Mouse (Mus musculus): ENCODE data around the gene Sv2a. TPM values are rescaled to one million over a fixed set of nuclear protein-coding genes. Genes with fewer than 3 reads are reported as not detected.
"Not testable (repeated sequence)": the region's sequence is repeated elsewhere in the genome, so short reads cannot be mapped to it uniquely, and the experiment has no call there.

Sv2a gene
- polyA plus RNA-seq, 1 experiment = 315 TPM

- no peak for DNase-seq (ENCODE audit: extremely low spot score in 1 of 2, low spot score in 1 of 2)
Measured at GRCm38 (mm10) chr3:96219191-96219641, 38.3 kb downstream of the Sv2a start.

- DNase-seq (ENCODE audit: extremely low spot score in 1 of 2, low spot score in 1 of 2) = peak; percentile 86 to 89
Measured at GRCm38 (mm10) chr3:96219661-96220130, 38.7 kb downstream of the Sv2a start, which contains the start of the genes Bola1 and Hist2h2ab. Gene Bola1, minus strand, starts transcription at chr3:96219709. Gene Hist2h2ab, plus strand, starts transcription at chr3:96219865.

GRCm38 (mm10) chr3:96220131-96220764 is 39.3 kb downstream of the Sv2a start:
- DNase-seq (ENCODE audit: extremely low spot score in 1 of 2, low spot score in 1 of 2) = not testable (repeated sequence)

DNA sequence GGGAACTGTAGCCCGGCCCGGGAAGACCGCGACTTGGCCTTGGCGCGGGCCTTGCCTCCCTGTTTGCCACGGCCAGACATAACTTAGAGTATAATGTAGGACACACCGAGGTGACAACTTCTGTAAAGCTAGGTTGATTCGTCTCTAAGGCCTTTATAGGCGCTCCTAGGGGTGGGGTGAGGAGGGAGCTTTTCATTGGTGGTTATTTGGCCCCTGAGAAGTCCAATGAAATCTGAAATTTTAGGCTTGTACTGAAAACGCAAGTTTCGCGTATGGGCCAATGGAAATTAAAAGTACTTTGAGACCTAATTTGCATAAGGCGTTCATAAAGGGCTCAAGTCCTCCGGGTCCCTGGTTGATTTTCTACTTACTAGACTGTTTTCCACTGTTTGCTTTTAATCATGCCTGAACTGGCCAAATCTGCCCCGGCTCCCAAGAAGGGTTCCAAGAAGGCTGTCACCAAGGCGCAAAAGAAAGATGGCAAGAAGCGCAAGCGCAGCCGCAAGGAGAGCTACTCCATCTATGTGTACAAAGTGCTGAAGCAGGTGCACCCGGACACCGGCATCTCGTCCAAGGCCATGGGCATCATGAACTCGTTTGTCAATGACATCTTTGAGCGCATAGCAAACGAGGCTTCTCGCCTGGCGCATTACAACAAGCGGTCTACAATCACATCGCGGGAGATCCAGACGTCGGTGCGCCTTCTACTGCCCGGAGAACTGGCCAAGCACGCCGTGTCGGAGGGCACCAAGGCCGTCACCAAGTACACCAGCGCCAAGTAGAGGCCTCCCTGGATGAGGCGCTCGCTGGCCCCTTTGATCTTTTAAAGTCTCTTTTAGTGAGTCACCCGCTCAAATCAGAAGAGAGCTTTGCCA is 40.1 kb downstream of the Sv2a start, which contains the start of the genes Hist2h2ac and Hist2h2be:
TSS of gene Hist2h2ac (minus strand) at position 116 of the 875 bp plus-strand sequence.
TSS of gene Hist2h2be (plus strand) at position 355 of the 875 bp plus-strand sequence.
- DNase-seq (ENCODE audit: extremely low spot score in 1 of 2, low spot score in 1 of 2) = peak; percentile 88 to 92

DNA sequence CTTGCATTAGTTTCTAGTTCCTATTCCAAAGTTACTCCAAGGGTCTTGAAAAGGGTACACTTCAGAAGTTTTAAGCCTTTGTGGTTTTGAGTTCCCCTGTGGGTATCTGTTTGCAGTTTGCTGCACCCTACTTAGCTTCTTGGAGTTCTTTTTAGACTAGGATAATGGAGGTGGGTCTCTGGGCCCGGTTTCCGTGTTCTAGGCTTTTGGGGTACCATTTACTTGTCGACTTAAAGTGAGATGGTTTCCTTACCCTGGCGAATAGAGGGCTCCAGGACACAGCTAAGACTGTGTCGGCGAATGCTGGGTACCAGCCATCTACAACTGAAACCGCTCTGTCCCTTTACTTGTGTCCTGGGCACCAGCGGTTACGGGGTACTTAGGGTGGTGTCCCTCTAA is 40.7 kb downstream of the Sv2a start:
- DNase-seq (ENCODE audit: extremely low spot score in 1 of 2, low spot score in 1 of 2) = no peak

DNA sequence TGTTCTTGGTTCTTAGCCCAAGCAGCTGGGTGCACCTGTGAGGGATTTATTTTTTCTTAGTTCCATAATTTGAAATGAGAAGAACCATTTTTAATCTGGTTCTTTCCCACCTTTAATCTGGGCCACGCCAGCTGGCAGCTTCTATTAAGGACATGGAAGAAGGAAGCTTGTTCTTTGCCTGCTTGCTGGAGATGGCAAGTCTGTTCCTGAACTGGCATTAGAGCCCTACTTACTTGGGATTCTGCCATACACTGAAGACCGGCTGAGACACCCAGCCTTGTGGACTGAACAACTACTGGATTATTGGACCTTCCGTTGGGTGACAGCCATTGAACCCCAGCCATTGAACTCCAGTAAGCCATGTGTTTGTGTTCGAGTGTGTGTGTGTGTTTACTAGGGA is 41.8 kb downstream of the Sv2a start:
- DNase-seq (ENCODE audit: extremely low spot score in 1 of 2, low spot score in 1 of 2) = no peak

DNA sequence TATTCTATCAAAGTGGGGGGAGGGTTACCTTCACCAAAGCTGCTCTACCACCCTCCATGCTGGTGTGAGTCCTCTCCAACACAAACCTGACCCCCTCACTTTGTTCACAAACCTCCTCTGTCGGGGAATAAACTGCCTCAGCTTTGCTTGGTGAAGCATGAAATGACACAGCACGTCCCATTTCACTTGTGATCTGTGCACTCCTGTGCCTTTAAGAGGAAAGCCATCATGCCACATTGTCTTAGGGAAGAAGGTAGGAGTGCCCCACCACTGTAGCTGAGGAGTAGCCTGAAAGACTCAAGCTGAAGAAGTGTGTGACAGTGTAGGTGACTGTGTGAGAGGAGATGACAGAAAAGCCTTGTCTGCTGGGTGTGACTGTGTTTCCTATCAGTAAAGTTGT is 44.5 kb downstream of the Sv2a start:
- no peak for DNase-seq (ENCODE audit: extremely low spot score in 1 of 2, low spot score in 1 of 2)

DNA sequence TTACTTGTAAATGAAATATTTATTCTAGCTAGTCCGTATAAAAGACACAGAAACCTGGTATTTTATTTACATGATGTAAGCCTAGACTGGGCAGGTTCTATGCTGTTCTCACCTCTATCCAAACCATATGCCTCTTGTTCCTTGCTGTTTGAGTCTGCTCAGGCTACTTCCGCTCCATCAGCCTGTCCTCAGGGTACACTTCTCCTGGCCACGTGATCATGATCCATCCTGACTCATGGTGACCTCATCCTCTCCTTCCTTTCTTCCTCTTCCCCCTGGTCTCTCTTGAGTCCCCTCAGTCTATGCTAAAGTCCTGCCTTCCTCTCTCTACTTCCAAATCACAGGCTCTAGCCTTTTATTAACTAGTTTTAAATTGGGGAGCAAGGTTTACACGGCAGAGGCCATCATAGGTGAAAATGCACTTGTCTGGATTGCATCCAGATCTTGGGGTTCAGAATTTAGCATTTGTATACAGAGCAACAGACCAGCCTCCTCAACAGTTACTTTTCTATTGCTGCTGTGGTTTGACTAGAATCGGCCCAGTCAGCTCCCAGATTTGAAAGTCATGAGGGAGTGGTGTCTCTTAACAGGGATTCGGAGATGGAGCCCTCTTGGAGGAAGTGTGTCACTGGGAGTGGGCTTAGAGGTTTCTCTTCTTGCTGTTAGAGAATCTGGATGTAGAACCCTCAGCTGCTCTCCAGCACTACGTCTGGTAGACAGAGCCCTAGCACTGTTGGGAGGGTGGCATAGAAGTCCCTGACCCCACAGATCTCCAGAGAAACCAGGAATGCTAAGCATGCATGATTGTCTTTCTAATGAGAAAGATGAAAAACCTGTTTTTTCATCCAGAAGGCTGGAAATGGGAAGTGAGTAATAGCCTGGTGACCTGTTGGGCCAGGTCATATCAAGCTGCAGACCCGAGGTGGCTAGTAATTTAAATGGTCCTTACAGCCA is 46.0 kb downstream of the Sv2a start:
- DNase-seq (ENCODE audit: extremely low spot score in 1 of 2, low spot score in 1 of 2) = no peak

- no peak for DNase-seq (ENCODE audit: extremely low spot score in 1 of 2, low spot score in 1 of 2)
Measured at GRCm38 (mm10) chr3:96228828-96229227, 47.9 kb downstream of the Sv2a start.

- DNase-seq (ENCODE audit: extremely low spot score in 1 of 2, low spot score in 1 of 2) = no peak
Measured at GRCm38 (mm10) chr3:96230404-96230803, 49.5 kb downstream of the Sv2a start.

GRCm38 (mm10) chr3:96230910-96231757 is 50.2 kb downstream of the Sv2a start:
- no peak for DNase-seq (ENCODE audit: extremely low spot score in 1 of 2, low spot score in 1 of 2)

DNA sequence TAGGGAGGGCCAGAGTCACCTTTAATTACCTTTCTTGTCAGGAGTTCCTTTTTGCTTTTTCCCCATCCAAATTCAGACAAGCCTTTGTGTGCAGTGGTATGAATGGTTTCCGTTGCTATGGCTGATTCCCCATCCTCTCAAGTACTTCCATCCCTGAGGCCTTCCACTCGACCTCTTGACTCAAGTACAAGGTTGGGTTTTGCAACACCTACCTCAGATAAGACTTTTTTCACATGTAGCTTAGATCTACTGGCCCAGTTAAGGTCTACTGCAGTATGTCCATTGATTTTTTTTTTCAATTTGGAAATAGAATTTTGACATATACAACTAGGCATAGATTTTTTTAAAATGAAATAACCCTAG is 50.8 kb downstream of the Sv2a start:
- DNase-seq (ENCODE audit: extremely low spot score in 1 of 2, low spot score in 1 of 2) = no peak

DNA sequence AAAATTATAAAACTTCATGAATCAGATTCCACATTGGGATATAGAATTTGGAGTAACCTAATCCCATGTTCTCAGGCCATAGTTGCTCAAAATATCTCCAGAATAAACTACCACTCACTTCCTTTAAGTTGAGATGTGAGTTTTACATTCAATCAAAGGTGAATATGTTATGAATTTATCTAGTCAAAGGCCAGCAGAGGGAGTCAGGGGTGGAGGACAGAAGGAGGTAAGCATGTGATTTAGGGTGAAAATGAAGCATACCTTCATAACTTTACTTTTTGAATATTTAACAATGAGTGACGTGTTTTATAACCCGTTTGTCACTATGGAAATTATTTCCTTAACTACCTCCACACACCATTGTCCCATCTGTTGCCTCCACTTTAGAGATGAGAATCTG is 54.0 kb downstream of the Sv2a start:
- DNase-seq (ENCODE audit: extremely low spot score in 1 of 2, low spot score in 1 of 2) = no peak

- DNase-seq (ENCODE audit: extremely low spot score in 1 of 2, low spot score in 1 of 2) = no peak
Measured at GRCm38 (mm10) chr3:96235836-96236235, 54.9 kb downstream of the Sv2a start.

DNA sequence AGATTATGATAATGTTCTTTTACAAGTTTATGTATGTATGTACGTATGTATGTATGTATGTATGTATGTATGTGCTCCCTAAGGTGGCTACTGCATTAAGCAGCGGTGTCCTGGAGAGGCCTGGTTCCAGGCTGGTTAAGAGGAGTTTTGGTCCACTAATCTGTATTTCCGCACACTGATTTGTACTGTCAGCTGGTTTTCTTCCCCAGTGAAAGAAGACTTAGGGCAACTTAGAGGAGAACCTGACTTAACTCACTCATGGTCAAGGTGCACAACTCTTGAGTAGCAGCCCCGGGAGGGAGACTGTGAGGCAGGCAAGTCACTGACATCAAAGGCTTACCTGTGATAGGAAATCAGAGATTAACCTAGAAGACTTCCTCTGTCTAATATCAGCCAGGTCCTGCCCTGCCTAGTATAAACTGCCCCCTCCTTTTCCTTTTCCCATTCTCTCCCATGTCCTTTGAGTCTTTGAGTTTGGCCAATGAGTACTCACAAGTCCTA is 55.9 kb downstream of the Sv2a start:
- no peak for DNase-seq (ENCODE audit: extremely low spot score in 1 of 2, low spot score in 1 of 2)

DNA sequence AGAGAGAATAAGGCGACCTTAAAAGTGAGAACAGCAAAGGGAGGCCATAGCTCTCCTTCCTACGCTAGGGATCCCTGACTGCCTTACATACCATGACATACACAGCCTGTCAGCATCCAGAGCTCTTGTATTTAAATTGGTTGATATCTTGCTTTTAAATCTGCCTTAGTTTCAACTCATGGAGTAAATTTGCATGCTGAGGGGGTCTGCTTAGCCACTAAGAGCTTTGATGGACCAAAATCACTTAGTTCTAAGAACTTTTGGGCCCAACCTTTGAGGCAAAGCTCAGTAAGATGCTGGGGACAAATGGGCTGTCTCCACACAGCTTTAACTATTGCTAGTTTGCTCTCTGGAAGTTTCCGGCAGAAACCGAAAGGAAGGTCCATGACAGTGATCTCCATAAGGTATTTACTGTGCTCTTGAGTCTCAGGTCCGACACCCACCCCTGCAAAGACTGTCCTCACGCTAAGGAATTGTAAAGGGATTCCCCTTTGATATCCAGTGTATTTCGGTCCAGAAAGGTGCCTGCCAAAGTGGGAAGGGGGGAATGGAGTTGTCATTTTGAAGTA is 56.5 kb downstream of the Sv2a start:
- DNase-seq (ENCODE audit: extremely low spot score in 1 of 2, low spot score in 1 of 2) = no peak

DNA sequence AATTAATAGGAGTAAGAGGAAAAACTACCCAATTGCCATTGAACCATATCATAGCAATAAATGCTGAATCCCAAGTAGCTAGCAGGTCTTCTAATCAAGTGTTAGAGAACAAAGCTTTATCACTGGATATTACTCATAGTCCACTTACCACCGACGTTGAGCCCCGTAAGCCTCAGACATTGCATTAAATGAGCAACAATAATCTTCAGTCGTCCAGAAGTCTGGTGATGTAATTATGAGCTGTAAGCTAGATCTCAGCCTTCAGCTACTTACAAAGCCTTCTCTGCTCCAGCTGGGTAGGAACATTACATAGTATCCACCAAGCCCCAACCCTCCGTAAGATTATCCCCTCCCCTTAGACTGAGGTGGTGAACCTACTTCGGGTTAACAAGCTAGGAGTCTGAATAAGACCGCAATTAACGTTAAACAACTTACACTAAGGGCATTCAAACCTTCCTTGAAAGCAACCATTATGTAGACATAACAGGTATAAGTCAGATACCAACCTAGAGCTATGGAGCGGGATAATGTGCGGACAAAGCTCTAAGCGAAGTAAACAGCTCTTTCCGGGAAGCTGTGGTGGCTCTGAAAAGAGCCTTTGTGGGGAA is 57.1 kb downstream of the Sv2a start:
- DNase-seq (ENCODE audit: extremely low spot score in 1 of 2, low spot score in 1 of 2) = no peak

GRCm38 (mm10) chr3:96238954-96239793 is 58.2 kb downstream of the Sv2a start, which contains the start of gene Hist2h3c2:
Gene Hist2h3c2, minus strand, starts transcription at chr3:96239127.
- DNase-seq (ENCODE audit: extremely low spot score in 1 of 2, low spot score in 1 of 2) = not testable (repeated sequence)

All from frontal cortex, adult 2 months (tissue).